Mouse (Mus musculus) monocyte, adult 5-6 weeks (primary cell): ENCODE data around the gene Wdr90. TPM values are rescaled to one million over a fixed set of nuclear protein-coding genes. Genes with fewer than 3 reads are reported as not detected.
"Not testable (repeated sequence)": the region's sequence is repeated elsewhere in the genome, so short reads cannot be mapped to it uniquely, and the experiment has no call there.

Source experiments
- ATAC-seq: fragments of 153-309, 156-312 bp; replicated peaks from 2 replicates; pipeline ENCODE4 v1.8.0; 2017; ENCODE audit warnings: mild to moderate bottlenecking; ENCODE audit not compliant: low TSS enrichment, insufficient number of reproducible peaks, severe bottlenecking, poor library complexity, low FRiP score
- total RNA-seq: library from RNA; stranded (forward); fragments of 200-1000, 200-491, 200-594 nt; gene quantifications from 3 replicates; pipeline ENCODE4 v1.2.3, GENCODE M21; 2017

Wdr90 gene
- total RNA-seq, 1 experiment from 2014 or later, result 3.4 TPM

DNA sequence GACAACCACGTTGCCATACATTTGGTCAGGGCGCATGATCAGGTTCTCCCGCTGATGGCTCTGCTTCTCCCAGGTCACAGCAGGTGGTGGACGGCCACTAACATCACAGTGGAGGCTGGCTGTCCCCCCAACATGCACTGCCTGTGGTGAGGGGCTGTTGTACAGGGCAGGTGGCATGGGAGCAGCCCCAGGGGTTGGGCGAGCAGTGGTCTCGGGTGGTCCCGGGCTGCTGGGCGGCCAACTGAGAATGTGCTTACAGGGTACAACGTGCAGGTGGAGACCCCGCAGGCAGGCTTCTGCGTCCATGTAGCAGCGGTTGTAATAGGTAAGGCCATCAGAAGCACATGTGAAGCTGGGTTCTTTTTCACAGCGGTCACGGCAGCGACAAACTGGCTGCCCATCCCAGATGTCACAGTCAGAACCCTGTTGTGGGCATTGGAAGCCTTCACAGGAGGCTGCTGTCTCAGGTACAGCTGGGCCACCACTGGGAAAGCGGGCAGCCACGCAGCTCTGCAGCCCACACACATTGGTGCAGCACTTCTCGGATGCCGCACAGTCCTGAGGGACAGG is 17.4 kb upstream of the Wdr90 start:
- no peak for ATAC-seq

GRCm38 (mm10) chr17:25877741-25878610 is 16.7 kb upstream of the Wdr90 start:
- no peak for ATAC-seq

GRCm38 (mm10) chr17:25877025-25877424 is 15.7 kb upstream of the Wdr90 start:
- no peak for ATAC-seq

DNA sequence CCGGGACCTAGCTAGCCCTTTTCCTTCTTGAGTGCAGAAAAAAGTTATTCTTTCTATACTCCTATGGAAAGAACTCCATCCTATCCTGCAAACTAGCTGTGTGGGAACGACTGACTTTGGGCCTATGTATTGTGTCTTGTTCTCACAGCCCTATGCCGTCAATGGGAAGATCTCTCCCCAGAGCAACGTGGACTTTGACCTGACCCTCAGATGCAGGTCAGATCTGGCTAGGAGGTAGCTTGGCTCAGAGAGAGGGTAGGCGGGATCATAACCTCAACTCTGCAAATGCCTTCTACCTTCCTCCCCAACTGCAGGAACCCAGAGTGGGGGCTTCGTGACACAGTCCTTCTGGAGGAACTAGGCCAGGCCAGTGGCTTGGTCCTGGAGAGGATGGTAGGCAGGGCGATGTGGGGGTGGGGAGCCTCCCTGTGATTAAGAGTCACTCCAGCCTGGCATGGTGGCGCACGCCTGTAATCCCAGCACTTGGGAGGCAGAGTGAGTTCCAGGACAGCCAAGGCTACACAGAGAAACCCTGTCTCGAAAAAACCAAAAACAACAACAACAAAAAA is 15.1 kb upstream of the Wdr90 start:
- ATAC-seq, result no peak

GRCm38 (mm10) chr17:25875171-25876136 is 14.2 kb upstream of the Wdr90 start:
- ATAC-seq, result peak; percentile 69

- ATAC-seq, result peak; percentile 57
Observed at GRCm38 (mm10) chr17:25874721-25875170, 13.4 kb upstream of the Wdr90 start, which contains the start of gene Mettl26. Gene Mettl26, plus strand, starts transcription at chr17:25875074.

- no peak for ATAC-seq
Observed at GRCm38 (mm10) chr17:25874148-25874720, 12.9 kb upstream of the Wdr90 start.

DNA sequence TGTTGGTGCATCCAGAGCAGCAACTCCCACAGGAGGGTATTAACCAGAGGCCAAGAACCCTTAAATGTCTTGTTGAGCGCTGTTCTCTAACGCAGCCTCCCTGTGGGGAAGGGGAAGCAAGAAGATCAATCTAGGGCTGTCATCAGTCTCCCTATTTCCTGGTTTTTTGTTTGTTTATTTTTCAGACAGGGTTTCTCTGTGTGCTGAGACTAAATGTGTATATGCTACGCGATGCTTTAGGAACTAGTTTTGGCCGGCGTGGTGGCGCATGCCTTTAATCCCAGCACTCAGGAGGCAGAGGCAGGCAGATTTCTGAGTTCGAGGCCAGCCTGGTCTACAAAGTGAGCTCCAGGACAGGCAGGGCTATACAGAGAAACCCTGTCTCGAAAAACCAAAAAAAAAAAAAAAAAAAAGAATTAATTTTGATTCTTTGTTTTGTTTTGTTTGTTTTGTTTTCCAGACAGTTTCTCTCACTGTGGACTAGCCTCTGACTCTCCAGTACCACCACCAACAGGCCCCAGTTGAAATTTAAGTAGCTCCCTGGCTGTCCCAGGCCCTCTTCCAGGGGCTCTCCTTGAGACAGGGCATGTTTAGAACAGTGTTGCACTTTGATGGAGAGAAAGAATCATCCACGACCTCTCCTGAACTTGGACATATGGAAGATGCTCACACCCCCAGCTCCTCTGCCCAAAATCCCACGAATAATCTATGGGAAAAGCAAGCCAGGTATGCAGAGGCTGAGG is 12.3 kb upstream of the Wdr90 start:
- ATAC-seq, result no peak

DNA sequence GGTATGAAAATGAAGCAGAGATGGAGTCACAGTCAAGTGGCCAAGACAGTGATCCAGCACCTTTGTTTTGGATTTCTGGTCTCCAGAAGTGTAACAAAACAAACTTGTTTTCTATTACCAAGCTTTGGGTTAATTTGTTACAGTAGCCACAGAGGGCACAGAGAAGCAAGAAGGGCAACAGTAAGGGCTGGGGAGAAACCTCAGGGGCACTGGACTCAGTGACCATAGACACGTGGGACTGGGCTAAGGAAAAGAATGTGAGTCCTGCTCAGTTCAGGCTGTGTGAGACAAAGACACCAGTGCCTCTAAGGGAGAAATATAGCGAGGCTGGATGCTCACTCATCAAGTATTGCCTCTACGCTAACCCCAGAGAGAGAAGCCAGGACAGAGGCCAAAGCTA is 11.4 kb upstream of the Wdr90 start:
- no peak for ATAC-seq

DNA sequence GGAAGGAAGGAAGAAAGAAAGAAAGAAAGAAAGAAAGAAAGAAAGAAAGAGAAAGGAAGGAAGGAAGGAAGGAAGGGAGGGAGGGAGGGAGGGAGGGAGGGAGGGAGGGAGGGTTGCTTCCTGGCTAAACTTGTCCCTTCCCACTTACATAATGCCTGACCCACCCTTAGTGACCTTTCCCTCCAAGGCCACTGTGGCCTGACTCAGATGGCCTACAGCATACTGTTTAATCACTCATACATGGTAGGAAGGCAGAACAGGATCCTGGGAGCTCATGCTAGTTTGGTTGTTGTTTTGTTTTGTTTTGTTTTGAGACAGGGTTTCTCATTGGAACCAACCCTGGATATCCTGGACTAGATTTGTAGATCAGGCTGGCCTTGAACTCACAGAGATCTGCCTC is 10.3 kb upstream of the Wdr90 start:
- not testable (repeated sequence) for ATAC-seq

- ATAC-seq, result no peak
Observed at GRCm38 (mm10) chr17:25869954-25870353, 8.7 kb upstream of the Wdr90 start.

DNA sequence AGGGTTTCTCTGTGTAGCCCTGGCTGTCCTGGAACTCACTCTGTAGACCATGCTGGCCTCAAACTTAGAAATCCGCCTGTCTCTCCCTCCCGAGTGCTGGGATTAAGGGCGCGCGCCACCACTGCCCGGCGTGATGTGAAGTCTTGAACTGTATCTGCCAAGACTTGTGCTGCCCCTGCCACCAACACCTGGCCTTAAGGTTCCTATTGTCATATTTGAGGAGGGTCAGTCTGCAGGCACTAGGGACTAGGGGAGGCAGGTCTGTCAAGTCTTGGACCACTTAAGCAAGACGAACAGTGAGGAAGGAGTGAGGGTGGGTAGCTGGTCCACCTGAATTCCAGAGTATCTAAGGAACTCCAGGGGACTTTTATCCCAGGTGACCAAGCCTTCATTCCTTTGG is 8.2 kb upstream of the Wdr90 start:
- no peak for ATAC-seq

GRCm38 (mm10) chr17:25868601-25869191 is 7.4 kb upstream of the Wdr90 start, which contains the start of gene Mcrip2:
Gene Mcrip2, minus strand, starts transcription at chr17:25868764.
- peak; percentile 65 for ATAC-seq

- no peak for ATAC-seq
Observed at GRCm38 (mm10) chr17:25867836-25868600, 6.7 kb upstream of the Wdr90 start.

DNA sequence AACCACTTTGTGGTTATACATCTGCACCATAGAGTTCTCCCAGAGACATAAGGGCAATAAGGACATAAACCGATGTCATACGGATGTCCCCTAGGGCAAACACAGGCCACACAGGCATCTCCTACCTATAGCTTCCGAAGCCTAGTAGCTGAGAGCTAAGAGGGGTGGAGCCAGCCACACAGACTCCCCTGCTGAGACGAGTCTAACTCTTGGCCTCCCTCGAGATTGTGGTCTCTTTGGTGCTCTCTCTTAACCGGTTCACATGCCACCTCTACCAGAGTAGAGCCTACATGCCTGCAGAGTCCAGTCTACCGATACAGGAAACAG is 6.2 kb upstream of the Wdr90 start:
- no peak for ATAC-seq

- no peak for ATAC-seq
Observed at GRCm38 (mm10) chr17:25866172-25866571, 4.9 kb upstream of the Wdr90 start.

DNA sequence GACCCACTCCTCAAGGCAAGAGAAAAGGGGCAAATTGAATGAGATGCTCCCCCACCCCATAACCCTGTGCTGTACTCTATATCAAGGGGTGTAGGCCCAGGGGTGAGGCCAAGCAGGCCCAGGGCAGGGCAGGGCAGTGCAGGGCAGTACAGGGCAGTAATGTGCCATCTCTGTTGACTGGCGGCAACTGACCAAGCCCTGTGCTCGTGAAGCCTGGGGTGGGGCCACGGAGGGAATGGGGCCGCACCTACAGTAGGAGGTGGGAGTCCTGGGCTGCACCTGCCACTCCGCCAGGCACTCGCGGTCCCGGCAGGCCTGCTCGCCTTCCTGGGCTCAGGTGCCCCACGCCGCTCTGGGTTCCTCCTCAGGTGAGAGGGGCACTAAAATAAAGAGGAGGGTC is 4.0 kb upstream of the Wdr90 start:
- no peak for ATAC-seq
